Mouse (Mus musculus): ENCODE results near the gene Arhgap22.

- TF ChIP-seq SIN3A (IDR thresholded peaks at IDR 0.05; ENCODE audit: low read length) (no peak), MXI1 (IDR thresholded peaks at IDR 0.05; ENCODE audit: low read depth, low read length) (no peak), JUND (IDR thresholded peaks at IDR 0.05; ENCODE audit: low read depth, low read length) (no peak), MAX (IDR thresholded peaks at IDR 0.05; ENCODE audit: low read length) (no peak), CHD1 (IDR thresholded peaks at IDR 0.05; ENCODE audit: low read depth, low read length) (no peak), EP300 (IDR thresholded peaks at IDR 0.05; ENCODE audit: low read depth in 1 of 2, low read length in 2 of 2) (no peak)
Measured at GRCm38 (mm10) chr14:33343131-33343725, 129.4 kb downstream of the Arhgap22 start.

All from MEL (cell line).